Mouse (Mus musculus): ENCODE data around the gene Nop2. TPM values are rescaled to one million over a fixed set of nuclear protein-coding genes. Genes with fewer than 3 reads are reported as not detected.
A peak's percentile ranks its signal among the peaks of the same experiment; 100 is the strongest.

Nop2 gene
- polyA plus RNA-seq (2014; fragmentation: Nextera tagmentation; extraction: Ambion mirVana): 56.4 and 60.4 TPM in 2 replicates

GRCm38 (mm10) chr6:125131302-125132156 is at the start of gene Nop2:
TSS of gene Nop2 (plus strand) at chr6:125131909.
- Histone ChIP-seq H3K36me3 (ENCODE audit: control insufficient read depth, insufficient read depth, low read length) (peaks cover 75% of the 10 kb centered on the region), H3K27ac (replicated peaks; ENCODE audit: low read depth, low read length) (peak within 1 kb of the TSS; percentile 85), H3K4me1 (ENCODE audit: control insufficient read depth, insufficient read depth, low read length) (0 out of 2 replicates have a peak, but pooled peaks cover 4% of the 10 kb centered on the region), H3K4me2 (ENCODE audit: low read depth, low read length) (peak within 1 kb of the TSS; percentile 73), H3K9me3 (ENCODE audit: control insufficient read depth, low read length) (no peaks in the 10 kb centered on the region), H3K27me3 (replicated peaks; ENCODE audit: control insufficient read depth, insufficient read depth, low read length) (no peaks in the 10 kb centered on the region), H3K4me3 (ENCODE audit: low read depth, low read length) (peak within 1 kb of the TSS; percentile 86), H3K9ac (ENCODE audit: low read depth, low read length) (peak within 1 kb of the TSS; percentile 81)
- ATAC-seq (ENCODE audit: low read depth) (peak; percentile 94), DNase-seq (ENCODE audit: low spot score) (peak; percentile 97)
- 1% methylated on average over 60 of the region's 66 CpGs for WGBS

- DNase-seq (ENCODE audit: low spot score) (no peak), ATAC-seq (ENCODE audit: low read depth) (no peak)
- no peak overlapping the region for H3K27ac ChIP-seq (replicated peaks; ENCODE audit: low read depth, low read length)
- no peak overlapping the region for H3K4me2 ChIP-seq (ENCODE audit: low read depth, low read length)
- peaks cover 8% of the 10 kb centered on the region; the same call in 1 of the 2 replicates for H3K4me1 ChIP-seq (ENCODE audit: control insufficient read depth, insufficient read depth, low read length)
- H3K4me3 ChIP-seq (ENCODE audit: low read depth, low read length): no peak overlapping the region
- 86% methylated on average over 7 of the region's 7 CpGs for WGBS
- no peak overlapping the region for H3K9ac ChIP-seq (ENCODE audit: low read depth, low read length)
- no peaks in the 10 kb centered on the region for H3K9me3 ChIP-seq (ENCODE audit: control insufficient read depth, low read length)
- H3K36me3 ChIP-seq (ENCODE audit: control insufficient read depth, insufficient read depth, low read length): no peaks in the 10 kb centered on the region
- H3K27me3 ChIP-seq (replicated peaks; ENCODE audit: control insufficient read depth, insufficient read depth, low read length): no peaks in the 10 kb centered on the region
Observed at GRCm38 (mm10) chr6:125082801-125083386, 48.8 kb upstream of the Nop2 start.

GRCm38 (mm10) chr6:125084424-125084823 is 47.3 kb upstream of the Nop2 start:
- DNase-seq (ENCODE audit: low spot score): peak; percentile 88
- no peak overlapping the region for H3K27ac ChIP-seq (replicated peaks; ENCODE audit: low read depth, low read length)
- WGBS: 9% methylated on average over 4 of the region's 4 CpGs

GRCm38 (mm10) chr6:125087937-125088336 is 43.8 kb upstream of the Nop2 start:
- ATAC-seq (ENCODE audit: low read depth) (no peak), DNase-seq (ENCODE audit: low spot score) (no peak)
- H3K36me3 ChIP-seq (ENCODE audit: control insufficient read depth, insufficient read depth, low read length): no peaks in the 10 kb centered on the region
- H3K27ac ChIP-seq (replicated peaks; ENCODE audit: low read depth, low read length): peak overlapping the region; percentile 94
- H3K4me3 ChIP-seq (ENCODE audit: low read depth, low read length): no peak overlapping the region
- no peak overlapping the region for H3K4me2 ChIP-seq (ENCODE audit: low read depth, low read length)
- H3K9ac ChIP-seq (ENCODE audit: low read depth, low read length): no peak overlapping the region
- H3K9me3 ChIP-seq (ENCODE audit: control insufficient read depth, low read length): no peaks in the 10 kb centered on the region
- peaks cover 19% of the 10 kb centered on the region for H3K4me1 ChIP-seq (ENCODE audit: control insufficient read depth, insufficient read depth, low read length)
- 85% methylated on average over 3 of the region's 3 CpGs for WGBS
- H3K27me3 ChIP-seq (replicated peaks; ENCODE audit: control insufficient read depth, insufficient read depth, low read length): no peaks in the 10 kb centered on the region

More at GRCm38 (mm10) chr6:125084424-125084823, 47.3 kb upstream of the Nop2 start:
- Histone ChIP-seq H3K9me3 (ENCODE audit: control insufficient read depth, low read length) (no peaks in the 10 kb centered on the region), H3K27me3 (replicated peaks; ENCODE audit: control insufficient read depth, insufficient read depth, low read length) (no peaks in the 10 kb centered on the region), H3K36me3 (ENCODE audit: control insufficient read depth, insufficient read depth, low read length) (no peaks in the 10 kb centered on the region), H3K4me2 (ENCODE audit: low read depth, low read length) (no peak overlapping the region), H3K4me3 (ENCODE audit: low read depth, low read length) (no peak overlapping the region), H3K4me1 (ENCODE audit: control insufficient read depth, insufficient read depth, low read length) (peaks cover 11% of the 10 kb centered on the region), H3K9ac (ENCODE audit: low read depth, low read length) (no peak overlapping the region)
- peak; percentile 34 for ATAC-seq (ENCODE audit: low read depth)

GRCm38 (mm10) chr6:125088561-125089321 is 43.0 kb upstream of the Nop2 start:
- DNase-seq (ENCODE audit: low spot score): peak; percentile 94
- Histone ChIP-seq H3K36me3 (ENCODE audit: control insufficient read depth, insufficient read depth, low read length) (no peaks in the 10 kb centered on the region), H3K27ac (replicated peaks; ENCODE audit: low read depth, low read length) (peak overlapping the region; percentile 94), H3K4me1 (ENCODE audit: control insufficient read depth, insufficient read depth, low read length) (peaks cover 19% of the 10 kb centered on the region), H3K9me3 (ENCODE audit: control insufficient read depth, low read length) (no peaks in the 10 kb centered on the region), H3K4me3 (ENCODE audit: low read depth, low read length) (no peak overlapping the region; the same call in 1 of the 2 replicates), H3K9ac (ENCODE audit: low read depth, low read length) (peak overlapping the region; percentile 63), H3K4me2 (ENCODE audit: low read depth, low read length) (peak overlapping the region; percentile 60), H3K27me3 (replicated peaks; ENCODE audit: control insufficient read depth, insufficient read depth, low read length) (no peaks in the 10 kb centered on the region)
- WGBS: 4% methylated on average over 15 of the region's 20 CpGs
- peak; percentile 83 for ATAC-seq (ENCODE audit: low read depth)

GRCm38 (mm10) chr6:125089521-125090321 is 42.0 kb upstream of the Nop2 start:
- DNase-seq (ENCODE audit: low spot score) (peak; percentile 94), ATAC-seq (ENCODE audit: low read depth) (peak; percentile 64)
- WGBS: 2% methylated on average over 15 of the region's 15 CpGs
- H3K4me1 ChIP-seq (ENCODE audit: control insufficient read depth, insufficient read depth, low read length): peaks cover 16% of the 10 kb centered on the region
- peak overlapping the region; percentile 25 for H3K4me3 ChIP-seq (ENCODE audit: low read depth, low read length)
- H3K9ac ChIP-seq (ENCODE audit: low read depth, low read length): peak overlapping the region; percentile 63
- H3K27me3 ChIP-seq (replicated peaks; ENCODE audit: control insufficient read depth, insufficient read depth, low read length): no peaks in the 10 kb centered on the region
- no peaks in the 10 kb centered on the region for H3K36me3 ChIP-seq (ENCODE audit: control insufficient read depth, insufficient read depth, low read length)
- peak overlapping the region; percentile 60 for H3K4me2 ChIP-seq (ENCODE audit: low read depth, low read length)
- H3K27ac ChIP-seq (replicated peaks; ENCODE audit: low read depth, low read length): peak overlapping the region; percentile 94
- H3K9me3 ChIP-seq (ENCODE audit: control insufficient read depth, low read length): no peaks in the 10 kb centered on the region

GRCm38 (mm10) chr6:125090341-125091085 is 41.2 kb upstream of the Nop2 start:
- peak overlapping the region; percentile 63; the same call in 1 of the 2 replicates for H3K9ac ChIP-seq (ENCODE audit: low read depth, low read length)
- DNase-seq (ENCODE audit: low spot score) (peak; percentile 20), ATAC-seq (ENCODE audit: low read depth) (no peak)
- peak overlapping the region; percentile 60 for H3K4me2 ChIP-seq (ENCODE audit: low read depth, low read length)
- no peaks in the 10 kb centered on the region for H3K9me3 ChIP-seq (ENCODE audit: control insufficient read depth, low read length)
- 61% methylated on average over 10 of the region's 10 CpGs for WGBS
- H3K27ac ChIP-seq (replicated peaks; ENCODE audit: low read depth, low read length): peak overlapping the region; percentile 94
- no peaks in the 10 kb centered on the region for H3K27me3 ChIP-seq (replicated peaks; ENCODE audit: control insufficient read depth, insufficient read depth, low read length)
- no peak overlapping the region for H3K4me3 ChIP-seq (ENCODE audit: low read depth, low read length)
- no peaks in the 10 kb centered on the region for H3K36me3 ChIP-seq (ENCODE audit: control insufficient read depth, insufficient read depth, low read length)
- H3K4me1 ChIP-seq (ENCODE audit: control insufficient read depth, insufficient read depth, low read length): peaks cover 16% of the 10 kb centered on the region
